Mouse (Mus musculus) heart, postnatal 14 days (tissue): ENCODE results near the gene Mtg2. TPM values are rescaled to one million over a fixed set of nuclear protein-coding genes. Genes with fewer than 3 reads are reported as not detected.

Experiments used
- DNase-seq, 2 experiments: peaks; one replicate each; pipeline ENCODE4 v3.0.0; 2021 to 2022
- intact Hi-C: fragments of 180-260 bp; cut with DNase I; formaldehyde crosslinking; loops from one replicate; pipeline ENCODE4 v1.15.1; 2025
- total RNA-seq, 2 experiments: library from RNA; stranded (reverse); gene quantifications; 2 replicates each; pipeline ENCODE4 v1.2.3; 2021

The Mtg2 gene
- total RNA-seq, 2 experiments from 2014 or later, result 18.7 to 19.7 TPM

GRCm38 (mm10) chr2:180050986-180051385 is 19.4 kb upstream of the Mtg2 start:
- peak; percentile 84 to 89 for DNase-seq
- intact Hi-C loops, result loop anchor here (2.0 kb wide), 1 partner anchor 134 kb away; no protein-coding TSS in a partner anchor

DNA sequence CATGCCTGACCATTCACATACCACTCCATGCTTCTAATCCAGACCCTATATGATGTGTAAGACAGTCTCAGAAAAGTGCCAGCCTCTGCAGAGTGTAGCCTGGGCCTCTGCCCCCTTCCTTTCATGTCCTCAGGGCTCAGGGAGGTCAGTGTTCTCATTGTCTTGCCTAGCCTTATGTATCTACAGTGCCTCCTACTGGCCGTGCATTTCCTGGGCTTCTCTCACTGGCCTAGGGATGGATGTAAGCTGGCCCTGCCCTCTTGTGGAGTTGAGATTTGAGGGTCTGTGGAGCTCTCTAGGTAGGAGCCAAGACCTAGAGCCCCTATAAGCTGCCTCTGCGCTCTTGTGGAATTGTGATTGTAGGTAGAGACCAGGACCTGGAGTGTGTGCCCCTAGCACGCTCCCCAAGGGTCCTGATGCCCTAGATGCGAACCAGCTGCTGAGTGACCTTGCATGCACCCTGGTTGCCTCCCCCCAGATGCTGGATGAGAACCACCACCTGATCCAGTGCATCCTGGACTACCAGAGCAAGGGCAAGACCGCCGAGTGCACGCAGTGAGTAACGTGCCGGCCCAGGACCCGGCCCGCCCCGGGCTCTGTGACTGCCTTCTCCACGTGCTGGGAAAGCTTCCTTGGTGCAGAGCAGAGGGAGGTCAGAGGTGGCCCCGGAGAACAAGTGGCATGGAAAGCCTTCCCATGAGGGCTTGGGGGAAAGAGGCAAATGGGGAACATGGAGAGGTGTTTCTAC is 18.2 kb upstream of the Mtg2 start:
- peak in 1 of 2 experiments; percentile 43 for DNase-seq
- intact Hi-C loops, result loop anchor here (2.0 kb wide), 1 partner anchor 135 kb away; no protein-coding TSS in a partner anchor

DNA sequence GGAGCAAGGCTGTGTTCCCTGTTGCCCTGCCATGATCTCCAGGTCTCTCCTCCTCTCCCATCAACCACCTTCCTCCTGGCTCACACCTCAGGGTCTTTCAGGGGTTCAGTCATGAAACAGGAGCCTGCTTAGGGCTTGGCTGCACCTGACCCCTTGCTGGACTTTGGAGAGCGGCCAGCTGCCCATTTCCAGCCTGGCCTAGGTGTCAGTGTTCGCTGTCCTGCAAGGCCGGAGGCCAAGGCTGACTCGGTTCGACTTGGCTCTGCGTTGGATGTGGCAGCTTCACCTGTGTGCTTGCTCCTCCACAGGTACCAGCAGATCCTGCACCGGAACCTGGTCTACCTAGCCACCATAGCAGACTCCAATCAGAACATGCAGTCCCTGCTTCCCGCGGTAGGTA is 17.4 kb upstream of the Mtg2 start:
- DNase-seq, result no peak
- intact Hi-C loops, result no loop called here

DNA sequence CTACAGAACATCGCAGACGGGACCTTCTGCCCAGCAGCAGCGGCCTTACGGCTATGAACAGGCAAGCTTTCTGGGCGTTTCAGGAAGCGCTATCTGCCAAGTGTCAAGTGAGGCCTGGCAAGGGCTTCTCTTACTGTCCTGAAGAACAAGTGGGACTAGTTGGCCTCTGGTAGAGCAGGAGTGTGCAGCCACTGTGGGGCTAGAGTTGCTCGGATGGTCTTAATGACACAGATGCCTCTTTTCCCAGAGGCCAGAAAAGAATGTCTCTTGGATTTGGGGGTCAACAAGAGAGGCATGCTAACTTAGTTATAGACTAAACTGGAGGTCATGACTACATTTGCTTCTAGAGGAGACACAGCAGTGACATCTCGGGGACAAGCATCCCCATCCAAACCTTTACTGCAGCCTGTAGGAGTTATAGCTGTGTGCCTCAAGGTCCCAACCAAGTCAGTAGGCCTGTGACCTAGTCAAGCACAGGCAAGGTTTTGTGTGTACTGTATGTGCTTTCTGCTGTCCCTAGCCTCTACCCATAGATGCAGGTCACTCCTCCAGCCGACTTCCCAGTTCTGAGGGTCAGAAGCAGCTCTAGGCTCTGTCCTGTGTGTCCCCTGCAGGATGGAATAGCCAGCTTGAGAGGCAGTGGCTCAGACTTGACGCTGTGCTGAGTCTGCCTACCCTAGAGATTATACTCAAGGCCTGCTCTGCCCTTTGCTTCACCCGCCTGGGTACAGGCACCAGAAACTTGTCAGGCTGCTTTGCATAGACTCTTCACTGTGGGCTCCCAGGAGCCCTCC is 6.9 kb upstream of the Mtg2 start:
- intact Hi-C loops, result no loop called here
- DNase-seq, result no peak

GRCm38 (mm10) chr2:180069770-180070480 is 463 bp upstream of the Mtg2 start:
- no peak for DNase-seq
- intact Hi-C loops, result no loop called here

DNA sequence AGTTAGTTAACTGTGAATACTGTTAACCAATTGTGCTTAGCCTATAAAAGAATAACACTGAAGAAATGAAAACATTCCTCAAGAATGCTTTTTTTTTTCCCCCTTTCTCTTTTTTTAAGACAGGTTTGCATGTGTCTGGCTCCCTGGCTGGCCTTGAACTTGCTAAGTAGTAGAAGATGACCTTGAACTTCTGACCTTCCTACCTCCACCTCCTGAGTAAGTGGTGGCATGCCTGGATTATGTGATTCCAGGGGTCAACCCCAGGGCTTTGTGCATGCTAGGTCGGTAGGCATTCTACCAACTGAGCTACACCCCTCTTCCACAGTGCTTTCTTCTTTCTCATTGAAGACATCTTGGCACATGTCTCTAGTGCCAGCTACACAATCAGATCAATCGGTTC is 1.3 kb downstream of the Mtg2 start:
- no peak for DNase-seq
- intact Hi-C loops, result no loop called here

DNA sequence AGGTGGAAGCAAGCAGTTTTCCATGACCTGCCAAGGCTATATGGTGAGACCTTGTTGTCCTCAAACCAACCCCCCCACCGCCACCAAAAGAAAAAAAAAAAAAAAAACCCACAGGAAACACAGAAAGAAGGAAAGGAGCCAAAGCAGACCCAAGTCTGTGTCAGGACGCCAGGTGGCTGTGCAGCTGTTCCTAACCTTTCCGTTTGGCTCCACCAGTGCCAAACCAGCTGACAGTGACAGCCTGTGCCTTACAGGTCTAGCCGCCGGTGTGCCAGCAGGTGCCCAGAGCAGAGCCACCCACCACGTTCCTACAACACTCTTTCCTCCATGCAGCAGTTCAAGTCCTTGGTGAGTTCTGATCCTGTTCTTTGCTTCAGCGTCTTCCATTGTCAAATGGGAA is 2.5 kb downstream of the Mtg2 start:
- DNase-seq, result no peak
- intact Hi-C loops, result no loop called here

- intact Hi-C loops, result no loop called here
- DNase-seq, result no peak
Measured at GRCm38 (mm10) chr2:180077622-180078021, 7.2 kb downstream of the Mtg2 start.

DNA sequence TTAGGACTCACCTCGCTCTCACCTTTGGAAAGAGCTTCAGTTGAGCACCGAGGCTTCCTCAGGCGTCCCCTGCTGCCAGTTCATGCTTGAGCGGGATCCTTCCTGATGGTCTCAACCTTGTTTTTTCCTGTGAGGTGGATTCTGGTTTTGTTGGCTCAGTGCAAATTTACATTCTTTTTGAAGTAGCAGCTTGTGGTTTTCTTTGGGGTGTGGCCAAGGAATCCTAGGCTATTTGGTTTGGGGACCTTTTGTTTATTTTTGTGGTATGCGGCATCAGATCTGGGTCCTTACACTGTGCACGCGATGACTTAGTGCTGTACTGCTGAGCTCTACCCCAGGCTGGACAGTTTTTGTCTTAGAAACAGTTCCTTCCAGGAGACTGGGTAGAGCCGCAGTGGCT is 10.3 kb downstream of the Mtg2 start:
- DNase-seq, result no peak
- intact Hi-C loops, result no loop called here

DNA sequence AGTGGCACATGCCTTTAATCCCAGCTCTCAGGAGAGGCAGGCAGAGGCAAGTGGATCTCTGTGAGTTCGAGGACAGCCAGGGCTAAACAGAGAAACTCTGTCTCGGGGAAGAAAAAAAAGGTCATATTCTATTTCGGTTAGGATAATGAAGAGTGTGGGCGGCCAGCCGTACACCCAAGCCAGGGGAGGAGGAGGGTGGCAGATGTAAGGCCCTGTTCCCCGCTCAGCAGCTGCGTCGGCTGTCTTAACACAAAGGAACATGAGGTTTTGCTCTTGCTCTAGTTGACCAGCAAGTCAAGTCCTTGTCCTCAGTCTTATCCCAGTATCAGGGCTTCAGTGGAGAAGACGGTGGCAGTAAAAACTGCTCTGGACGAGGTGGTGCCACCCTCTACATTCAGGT is 12.7 kb downstream of the Mtg2 start:
- intact Hi-C loops, result no loop called here
- DNase-seq, result no peak

- intact Hi-C loops, result no loop called here
Measured at GRCm38 (mm10) chr2:180084565-180084964, 14.2 kb downstream of the Mtg2 start.

GRCm38 (mm10) chr2:180085926-180086636 is 15.7 kb downstream of the Mtg2 start:
- no peak for DNase-seq
- intact Hi-C loops, result no loop called here

More at GRCm38 (mm10) chr2:180084565-180084964, 14.2 kb downstream of the Mtg2 start:
- no peak for DNase-seq

- intact Hi-C loops, result no loop called here
- DNase-seq, result no peak
Measured at GRCm38 (mm10) chr2:180086637-180087027, 16.2 kb downstream of the Mtg2 start.

- intact Hi-C loops, result no loop called here
- no peak for DNase-seq
Measured at GRCm38 (mm10) chr2:180087472-180087871, 17.1 kb downstream of the Mtg2 start.

GRCm38 (mm10) chr2:180090285-180090684 is 19.9 kb downstream of the Mtg2 start:
- intact Hi-C loops, result no loop called here

GRCm38 (mm10) chr2:180095711-180096110 is 25.3 kb downstream of the Mtg2 start:
- intact Hi-C loops, result no loop called here
- no peak for DNase-seq

More at GRCm38 (mm10) chr2:180090285-180090684, 19.9 kb downstream of the Mtg2 start:
- DNase-seq, result no peak

DNA sequence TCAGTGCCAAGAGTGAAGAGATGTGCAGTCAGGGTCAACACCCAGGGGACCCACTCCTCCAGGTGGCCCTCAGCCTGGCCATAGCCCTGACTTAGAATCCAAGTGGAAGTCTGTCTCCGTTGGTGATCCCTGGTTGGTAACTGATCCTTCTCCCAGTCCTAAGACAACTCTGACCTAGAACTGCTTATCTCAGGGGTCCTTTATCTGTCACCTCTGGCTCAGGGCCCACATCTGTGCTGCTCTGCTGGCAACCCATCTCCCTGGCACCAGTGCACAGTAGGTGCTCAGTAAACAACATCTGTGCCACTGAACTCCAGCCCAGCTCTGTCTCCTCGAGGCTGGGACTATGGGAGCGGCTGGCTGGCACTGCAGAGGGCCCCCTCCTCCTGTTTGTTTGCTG is 27.2 kb downstream of the Mtg2 start:
- intact Hi-C loops, result no loop called here
- no peak for DNase-seq

GRCm38 (mm10) chr2:180098167-180098566 is 27.8 kb downstream of the Mtg2 start:
- intact Hi-C loops, result no loop called here
- DNase-seq, result no peak

GRCm38 (mm10) chr2:180099529-180099928 is 29.1 kb downstream of the Mtg2 start:
- intact Hi-C loops, result no loop called here
- no peak for DNase-seq

DNA sequence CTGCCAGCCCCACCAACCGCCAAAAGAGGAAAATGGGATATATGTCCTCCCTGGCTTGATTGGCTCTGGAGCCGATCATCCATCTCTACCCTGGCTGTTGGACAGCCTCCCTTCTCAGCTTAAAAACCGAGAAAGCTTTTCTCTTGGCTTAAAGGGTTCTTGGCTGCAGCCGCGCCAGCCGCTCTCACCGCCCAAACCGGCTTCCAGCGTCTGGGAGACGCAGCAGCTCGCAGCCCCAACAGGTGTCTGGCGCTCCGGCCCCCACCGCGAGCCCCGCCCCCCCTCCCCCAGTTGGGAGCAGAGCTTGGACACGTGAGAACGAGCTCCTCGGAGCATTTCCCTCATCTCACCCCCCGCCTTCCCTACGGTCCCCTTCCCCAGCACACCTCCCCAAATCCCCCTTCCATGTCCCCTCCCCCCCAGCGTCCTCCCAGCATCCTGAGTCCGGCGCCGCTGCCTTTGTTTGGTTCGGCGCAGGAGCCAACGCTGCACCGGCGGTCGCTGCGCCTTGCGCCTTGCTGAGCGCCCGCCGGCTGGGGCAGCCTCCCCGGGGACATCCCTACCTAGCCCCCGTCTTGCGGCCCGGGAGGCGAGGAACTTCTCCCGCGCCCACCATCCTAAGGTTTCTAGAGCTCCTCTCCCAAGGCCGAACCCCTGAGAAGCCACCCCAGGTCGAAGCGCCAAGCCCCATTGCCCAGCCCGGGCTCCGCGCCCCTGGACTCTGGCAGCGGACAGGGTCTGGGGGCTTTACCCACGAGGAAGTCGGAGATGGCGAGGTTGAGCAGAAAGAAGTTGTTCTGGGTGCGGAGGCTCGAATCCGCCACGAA is 33.0 kb downstream of the Mtg2 start:
- intact Hi-C loops, result no loop called here
- DNase-seq, result no peak
